Mouse (Mus musculus) monocyte, adult 59 days (primary cell): ENCODE data around the gene Nkiras2. TPM values are rescaled to one million over a fixed set of nuclear protein-coding genes. Genes with fewer than 3 reads are reported as not detected.

Experiments used
- total RNA-seq, 2 experiments: library from RNA; stranded (reverse); gene quantifications; one replicate each; pipeline ENCODE4 v1.2.4; 2023

Gene Nkiras2
- total RNA-seq = 100 to 1,000 TPM; 104 to 119 TPM

GRCm38 (mm10) chr11:100618761-100619484, at the start of gene Nkiras2:
Gene Nkiras2, plus strand, starts transcription at chr11:100619244.

GRCm38 (mm10) chr11:100574708-100575483, 44.1 kb upstream of the Nkiras2 start, which contains the start of gene Cnp:
Gene Cnp, plus strand, starts transcription at chr11:100574904.

GRCm38 (mm10) chr11:100619982-100620381, 938 bp downstream of the Nkiras2 start, which contains the start of gene Dnajc7:
Gene Dnajc7, minus strand, starts transcription at chr11:100620168.

Other genes with a start within 250 kb of the Nkiras2 start
- gene Jup, start 221.5 kb upstream of the Nkiras2 start, total RNA-seq = 100 to 1,000 TPM; 124 to 141 TPM
- under 1 TPM; 0.50 to 0.64 TPM for gene P3h4, start 204.4 kb upstream of the Nkiras2 start, total RNA-seq
- under 1 TPM in 1 of 2 experiments, not detected in 1; 0.34 TPM for gene Fkbp10, start 203.5 kb upstream of the Nkiras2 start, total RNA-seq
- gene Nt5c3b, start 177.4 kb upstream of the Nkiras2 start, total RNA-seq = 10 to 100 TPM in 1 of 2 experiments, 1 to 10 TPM in 1; 9.8 to 11.3 TPM
- under 1 TPM in 1 of 2 experiments, not detected in 1; 0.97 TPM for gene Klhl10, start 177.3 kb upstream of the Nkiras2 start, total RNA-seq
- gene Klhl11, start 146.5 kb upstream of the Nkiras2 start, total RNA-seq = 10 to 100 TPM; 14.6 to 16.6 TPM
- gene Acly, start 91.2 kb upstream of the Nkiras2 start, total RNA-seq = 100 to 1,000 TPM; 163 to 168 TPM
- gene Ttc25, start 73.6 kb upstream of the Nkiras2 start, total RNA-seq = under 1 TPM; 0.27 to 0.39 TPM
- gene Cnp, start 44.3 kb upstream of the Nkiras2 start, total RNA-seq = 10 to 100 TPM; 24.0 to 27.3 TPM
- gene Dnajc7, start 924 bp downstream of the Nkiras2 start, total RNA-seq = 100 to 1,000 TPM; 248 to 252 TPM
- gene Zfp385c, start 73.2 kb downstream of the Nkiras2 start, total RNA-seq = under 1 TPM; 0.29 to 0.67 TPM
- gene Dhx58, start 85.0 kb downstream of the Nkiras2 start, total RNA-seq = 10 to 100 TPM; 41.4 to 43.8 TPM
- 10 to 100 TPM; 28.8 to 29.9 TPM for gene Kat2a, start 93.2 kb downstream of the Nkiras2 start, total RNA-seq
- gene Hspb9, start 94.6 kb downstream of the Nkiras2 start, total RNA-seq = not detected
- 100 to 1,000 TPM; 203 to 217 TPM for gene Rab5c, start 119.0 kb downstream of the Nkiras2 start, total RNA-seq
- gene Kcnh4, start 140.7 kb downstream of the Nkiras2 start, total RNA-seq = under 1 TPM; 0.18 to 0.33 TPM
- gene Hcrt, start 143.7 kb downstream of the Nkiras2 start, total RNA-seq = not detected
- gene Ghdc, start 151.7 kb downstream of the Nkiras2 start, total RNA-seq = 10 to 100 TPM in 1 of 2 experiments, 1 to 10 TPM in 1; 6.2 to 10.5 TPM
- gene Stat5b, start 231.5 kb downstream of the Nkiras2 start, total RNA-seq = 100 to 1,000 TPM; 118 to 127 TPM
- gene Stat5a, start 240.1 kb downstream of the Nkiras2 start, total RNA-seq = 10 to 100 TPM; 58.0 to 67.4 TPM